Mouse (Mus musculus): ENCODE measurements around the gene Trim16. TPM values are rescaled to one million over a fixed set of nuclear protein-coding genes. Genes with fewer than 3 reads are reported as not detected.

Gene Trim16
- polyA plus RNA-seq, 1 experiment from 2014 or later = 5.8 TPM

DNA sequence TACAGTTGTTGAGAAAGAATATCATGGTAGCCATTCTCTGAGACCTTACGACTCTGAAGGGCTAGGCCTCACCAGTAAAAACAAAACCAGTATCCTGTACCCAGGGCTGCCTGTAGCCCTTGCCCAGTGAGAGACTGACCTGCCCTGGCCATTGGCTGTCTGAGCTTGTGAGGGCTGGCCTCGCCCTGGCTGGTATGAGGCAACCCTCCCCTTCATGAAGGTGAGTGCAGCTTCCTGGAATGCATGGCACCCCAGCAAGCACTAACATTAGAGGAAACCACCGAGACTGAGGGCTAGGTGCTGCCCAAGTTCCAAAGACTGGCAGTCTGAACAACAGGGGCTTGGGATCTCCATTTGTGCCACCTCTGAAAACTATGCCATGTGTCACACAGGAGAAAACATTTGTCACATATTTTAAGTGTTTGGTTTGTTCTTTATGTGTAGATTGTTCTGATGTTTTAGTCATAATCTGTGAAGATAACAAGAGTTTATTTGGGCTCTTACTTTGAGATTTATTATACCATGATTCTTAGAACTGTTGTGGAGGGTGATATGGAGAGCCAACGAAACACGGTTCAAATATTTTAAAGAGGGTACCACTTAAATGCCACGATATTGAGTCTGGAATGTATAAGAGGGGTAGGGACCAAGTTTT lies 5.9 kb upstream of the Trim16 start:
- 52% methylated on average over 6 of the region's 6 CpGs for WGBS
- no peak for ATAC-seq (replicated peaks; ENCODE audit: extremely low read depth, insufficient read depth, low FRiP score)

DNA sequence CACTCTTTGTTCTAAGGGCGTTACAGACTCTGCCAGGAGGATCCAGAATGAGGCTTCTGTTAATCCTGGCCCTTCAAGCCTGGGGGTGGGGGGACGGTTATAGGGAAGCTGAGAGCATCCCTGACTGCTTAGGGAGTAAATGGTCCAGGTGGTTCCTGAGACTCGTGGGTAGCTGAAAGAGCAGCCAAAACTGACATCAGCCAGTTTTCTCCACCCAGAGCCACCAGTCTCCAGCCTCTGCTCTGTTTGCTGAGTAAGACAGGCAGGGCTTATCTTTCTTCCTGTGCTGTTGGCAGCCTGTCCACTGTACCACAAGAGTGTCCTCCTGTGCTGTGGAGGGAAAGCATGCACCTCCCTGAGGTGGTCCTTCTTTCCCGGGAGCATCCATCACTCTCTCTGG lies 5.4 kb upstream of the Trim16 start:
- no peaks in the 10 kb centered on the region for H3K27me3 ChIP-seq (ENCODE audit: control insufficient read depth, insufficient read depth, low read length)
- 36% methylated on average over 4 of the region's 4 CpGs for WGBS
- no peak overlapping the region for H3K4me2 ChIP-seq (ENCODE audit: low read depth, low read length)
- H3K27ac ChIP-seq (ENCODE audit: low read length) = no peak overlapping the region
- H3K4me3 ChIP-seq (ENCODE audit: low read length) = no peak overlapping the region
- no peaks in the 10 kb centered on the region for H3K9me3 ChIP-seq (replicated peaks; ENCODE audit: control insufficient read depth, low read length)
- ATAC-seq (replicated peaks; ENCODE audit: extremely low read depth, insufficient read depth, low FRiP score) = 0 out of 2 replicates have a peak, but pooled peaks have one; percentile 41
- no peaks in the 10 kb centered on the region for H3K36me3 ChIP-seq (ENCODE audit: control insufficient read depth, insufficient read depth)
- H3K9ac ChIP-seq (ENCODE audit: low read length) = no peak overlapping the region
- H3K4me1 ChIP-seq (ENCODE audit: control insufficient read depth, insufficient read depth, low read length) = peaks cover 5% of the 10 kb centered on the region

More for the DNA sequence above, 5.9 kb upstream of the Trim16 start:
- H3K4me3 ChIP-seq (ENCODE audit: low read length) = no peak overlapping the region
- H3K36me3 ChIP-seq (ENCODE audit: control insufficient read depth, insufficient read depth) = no peaks in the 10 kb centered on the region
- no peaks in the 10 kb centered on the region for H3K27me3 ChIP-seq (ENCODE audit: control insufficient read depth, insufficient read depth, low read length)
- H3K9me3 ChIP-seq (replicated peaks; ENCODE audit: control insufficient read depth, low read length) = no peaks in the 10 kb centered on the region
- no peak overlapping the region for H3K4me2 ChIP-seq (ENCODE audit: low read depth, low read length)
- H3K4me1 ChIP-seq (ENCODE audit: control insufficient read depth, insufficient read depth, low read length) = peaks cover 5% of the 10 kb centered on the region
- H3K9ac ChIP-seq (ENCODE audit: low read length) = no peak overlapping the region
- H3K27ac ChIP-seq (ENCODE audit: low read length) = no peak overlapping the region

DNA sequence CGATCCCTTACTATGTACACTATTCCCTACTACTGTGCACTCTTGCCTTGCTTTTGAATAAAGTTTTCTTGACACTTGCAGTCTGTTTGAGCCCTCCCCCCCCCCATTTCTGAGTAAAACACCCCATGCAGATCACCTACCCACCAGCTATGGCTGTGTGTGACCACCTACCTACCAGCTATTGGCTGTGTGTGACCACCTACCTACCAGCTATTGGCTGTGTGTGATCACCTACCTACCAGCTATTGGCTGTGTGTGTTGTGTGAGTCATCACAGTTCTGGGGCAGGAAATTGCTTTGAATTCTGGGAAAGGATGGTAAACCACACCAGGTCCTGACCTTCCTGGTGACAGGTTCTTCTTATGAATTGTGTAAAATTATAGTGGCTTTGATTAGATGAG lies 4.6 kb upstream of the Trim16 start:
- Histone ChIP-seq H3K36me3 (ENCODE audit: control insufficient read depth, insufficient read depth) (no peaks in the 10 kb centered on the region), H3K4me3 (ENCODE audit: low read length) (no peak overlapping the region), H3K27me3 (ENCODE audit: control insufficient read depth, insufficient read depth, low read length) (no peaks in the 10 kb centered on the region), H3K4me1 (ENCODE audit: control insufficient read depth, insufficient read depth, low read length) (peaks cover 13% of the 10 kb centered on the region), H3K9me3 (replicated peaks; ENCODE audit: control insufficient read depth, low read length) (no peaks in the 10 kb centered on the region), H3K9ac (ENCODE audit: low read length) (no peak overlapping the region), H3K4me2 (ENCODE audit: low read depth, low read length) (no peak overlapping the region), H3K27ac (ENCODE audit: low read length) (no peak overlapping the region)
- 80% methylated on average over 1 of the region's 1 CpGs for WGBS
- no peak for ATAC-seq (replicated peaks; ENCODE audit: extremely low read depth, insufficient read depth, low FRiP score)

DNA sequence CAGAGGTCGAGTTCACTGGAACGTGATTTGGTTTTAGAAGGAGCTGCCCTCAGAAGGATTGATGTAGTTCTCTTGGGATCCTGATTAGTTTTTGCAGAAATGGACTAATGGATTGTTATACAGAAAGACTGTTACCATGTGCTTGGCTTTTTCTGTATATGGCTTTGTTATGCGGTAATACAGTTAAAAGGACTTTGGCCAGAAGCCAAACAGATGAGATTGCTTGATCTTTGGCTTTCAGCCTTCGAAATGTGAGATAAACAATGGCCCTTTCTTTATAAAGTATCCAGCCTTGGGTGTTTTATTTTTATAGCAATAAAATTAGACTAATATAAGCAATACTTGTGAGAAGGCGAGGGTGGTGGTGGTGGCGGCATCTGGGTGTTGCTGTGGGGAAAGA lies 3.4 kb upstream of the Trim16 start:
- no peaks in the 10 kb centered on the region for H3K9me3 ChIP-seq (replicated peaks; ENCODE audit: control insufficient read depth, low read length)
- no peaks in the 10 kb centered on the region for H3K36me3 ChIP-seq (ENCODE audit: control insufficient read depth, insufficient read depth)
- peaks cover 17% of the 10 kb centered on the region for H3K4me1 ChIP-seq (ENCODE audit: control insufficient read depth, insufficient read depth, low read length)
- no peak overlapping the region for H3K4me3 ChIP-seq (ENCODE audit: low read length)
- ATAC-seq (replicated peaks; ENCODE audit: extremely low read depth, insufficient read depth, low FRiP score) = no peak
- H3K27me3 ChIP-seq (ENCODE audit: control insufficient read depth, insufficient read depth, low read length) = no peaks in the 10 kb centered on the region
- no peak overlapping the region for H3K4me2 ChIP-seq (ENCODE audit: low read depth, low read length)
- H3K27ac ChIP-seq (ENCODE audit: low read length) = no peak overlapping the region
- 55% methylated on average over 6 of the region's 6 CpGs for WGBS
- no peak overlapping the region for H3K9ac ChIP-seq (ENCODE audit: low read length)

DNA sequence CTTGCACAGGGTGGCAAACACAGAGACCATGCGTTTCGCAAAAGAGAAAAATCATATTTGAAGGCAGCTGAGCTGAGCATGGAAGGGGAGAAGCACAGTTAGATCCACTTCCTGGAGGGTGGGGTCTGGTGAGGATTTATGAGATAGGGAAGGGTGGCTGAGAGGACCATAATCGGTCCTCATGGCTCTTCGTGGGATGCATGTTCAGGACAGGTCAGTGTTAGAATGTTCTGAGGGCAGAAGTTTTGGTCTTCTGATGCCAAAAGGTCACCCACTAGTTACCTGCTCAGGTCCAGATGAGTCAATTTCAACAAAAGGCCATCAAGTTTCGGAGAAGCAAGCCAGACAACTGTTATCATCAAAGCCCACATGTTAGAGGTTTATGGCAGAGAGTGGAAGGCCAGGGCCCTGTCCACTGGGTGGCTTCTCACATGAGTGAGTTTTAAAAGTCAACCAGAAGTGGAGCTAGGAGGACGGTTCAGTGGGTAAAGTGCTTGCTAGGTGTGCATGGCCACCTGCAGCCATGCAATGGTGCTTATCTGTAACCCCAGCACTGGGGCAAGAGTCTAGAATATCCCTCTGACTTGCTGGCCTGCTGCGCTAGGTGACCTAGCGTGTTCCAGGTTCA lies 858 bp upstream of the Trim16 start:
- no peaks in the 10 kb centered on the region for H3K36me3 ChIP-seq (ENCODE audit: control insufficient read depth, insufficient read depth)
- H3K9me3 ChIP-seq (replicated peaks; ENCODE audit: control insufficient read depth, low read length) = no peaks in the 10 kb centered on the region
- H3K27ac ChIP-seq (ENCODE audit: low read length) = no peak overlapping the region
- ATAC-seq (replicated peaks; ENCODE audit: extremely low read depth, insufficient read depth, low FRiP score) = no peak
- no peak overlapping the region for H3K9ac ChIP-seq (ENCODE audit: low read length)
- peaks cover 12% of the 10 kb centered on the region for H3K4me1 ChIP-seq (ENCODE audit: control insufficient read depth, insufficient read depth, low read length)
- no peak overlapping the region for H3K4me2 ChIP-seq (ENCODE audit: low read depth, low read length)
- H3K27me3 ChIP-seq (ENCODE audit: control insufficient read depth, insufficient read depth, low read length) = no peaks in the 10 kb centered on the region
- no peak overlapping the region for H3K4me3 ChIP-seq (ENCODE audit: low read length)
- WGBS = 91% methylated on average over 8 of the region's 8 CpGs

DNA sequence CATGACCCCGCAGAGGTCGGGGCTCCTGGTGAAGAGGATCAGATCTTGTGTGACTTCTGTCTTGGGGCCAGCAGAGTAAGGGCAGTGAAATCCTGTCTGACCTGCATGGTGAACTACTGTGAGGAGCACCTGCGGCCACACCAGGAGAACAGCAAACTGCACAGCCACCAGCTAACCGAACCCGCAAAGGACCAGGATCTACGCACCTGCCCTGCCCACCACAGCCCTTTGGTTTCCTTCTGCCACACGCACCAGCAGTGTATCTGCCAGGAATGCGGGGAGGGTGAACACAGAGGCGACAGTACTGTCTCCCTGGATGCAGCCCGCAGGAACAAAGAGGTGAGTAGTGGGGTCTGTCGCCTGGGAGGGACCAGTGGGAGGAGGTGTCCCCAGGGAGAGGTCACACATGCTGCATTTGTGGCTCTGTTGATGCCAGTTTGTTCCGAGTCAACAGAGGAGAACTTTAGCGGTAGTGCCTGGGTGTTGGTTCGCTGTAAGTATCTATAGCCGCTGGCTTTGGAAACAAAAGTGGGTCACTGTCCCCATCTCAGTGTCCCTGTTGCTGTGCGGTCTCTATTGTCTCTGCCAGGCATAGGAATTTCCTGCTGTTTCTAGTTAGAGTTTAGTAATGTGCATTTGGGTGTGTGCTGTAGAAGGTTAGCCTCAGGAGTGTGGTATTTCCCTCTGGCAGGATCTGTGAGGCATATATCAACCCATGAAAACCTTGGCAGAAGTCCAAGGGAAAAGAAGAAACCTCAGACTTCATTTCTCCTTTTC lies 818 bp downstream of the Trim16 start:
- Histone ChIP-seq H3K27me3 (ENCODE audit: control insufficient read depth, insufficient read depth, low read length) (no peaks in the 10 kb centered on the region), H3K27ac (ENCODE audit: low read length) (peak overlapping the region; percentile 73)
- 0 out of 2 replicates have a peak, but pooled peaks have one; percentile 24 for ATAC-seq (replicated peaks; ENCODE audit: extremely low read depth, insufficient read depth, low FRiP score)

DNA sequence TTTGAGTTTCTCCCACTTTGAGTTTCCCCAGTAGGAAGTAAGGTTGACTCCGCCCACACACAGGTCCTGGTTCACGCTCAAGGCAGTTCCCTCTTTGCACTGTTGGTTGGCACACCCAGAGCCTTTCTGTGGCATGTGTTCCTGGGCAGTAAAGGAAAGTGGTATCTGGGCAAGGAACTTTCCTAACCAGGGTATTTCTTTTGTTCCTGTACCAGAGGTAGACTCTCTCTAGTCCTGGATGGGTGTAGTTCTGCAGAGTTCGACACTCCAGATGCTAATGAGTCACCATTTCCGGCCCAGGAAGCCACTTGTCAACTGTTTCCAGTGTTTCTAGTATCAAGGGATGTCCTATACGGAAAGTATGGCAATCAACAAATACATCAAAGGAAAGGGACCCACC lies 1.9 kb downstream of the Trim16 start:
- Histone ChIP-seq H3K9ac (ENCODE audit: low read length) (0 out of 2 replicates have a peak overlapping the region, but pooled peaks have one; percentile 16), H3K36me3 (ENCODE audit: control insufficient read depth, insufficient read depth) (no peaks in the 10 kb centered on the region)
- no peak for ATAC-seq (replicated peaks; ENCODE audit: extremely low read depth, insufficient read depth, low FRiP score)

More for the DNA sequence above, 818 bp downstream of the Trim16 start:
- 8% methylated on average over 16 of the region's 16 CpGs for WGBS
- Histone ChIP-seq H3K4me3 (ENCODE audit: low read length) (peak overlapping the region; percentile 58), H3K36me3 (ENCODE audit: control insufficient read depth, insufficient read depth) (no peaks in the 10 kb centered on the region), H3K9ac (ENCODE audit: low read length) (peak overlapping the region; percentile 64), H3K4me1 (ENCODE audit: control insufficient read depth, insufficient read depth, low read length) (peaks cover 12% of the 10 kb centered on the region), H3K4me2 (ENCODE audit: low read depth, low read length) (peak overlapping the region; percentile 69), H3K9me3 (replicated peaks; ENCODE audit: control insufficient read depth, low read length) (no peaks in the 10 kb centered on the region)

DNA sequence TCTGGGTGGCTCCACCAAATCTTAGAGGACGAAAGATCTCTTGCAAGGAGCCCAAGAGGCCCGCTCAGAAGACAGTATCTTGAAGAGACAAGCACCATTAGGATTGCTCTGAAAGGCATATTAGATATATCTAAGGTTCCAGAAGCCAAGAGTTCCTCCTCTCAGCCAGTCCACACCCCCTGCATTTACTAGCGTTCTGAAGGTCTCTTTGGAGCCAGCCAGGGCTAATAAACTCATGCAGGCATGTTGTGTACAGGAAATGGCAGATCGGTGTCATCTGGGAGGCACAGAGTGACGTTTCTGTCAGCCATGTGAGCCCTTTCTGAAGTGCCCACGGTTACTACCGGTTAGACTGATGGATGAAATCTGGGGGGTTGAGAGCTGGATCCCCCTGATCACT lies 4.2 kb downstream of the Trim16 start:
- WGBS = 61% methylated on average over 7 of the region's 7 CpGs
- H3K9me3 ChIP-seq (replicated peaks; ENCODE audit: control insufficient read depth, low read length) = no peaks in the 10 kb centered on the region
- ATAC-seq (replicated peaks; ENCODE audit: extremely low read depth, insufficient read depth, low FRiP score) = no peak
- no peak overlapping the region for H3K4me3 ChIP-seq (ENCODE audit: low read length)
- H3K4me1 ChIP-seq (ENCODE audit: control insufficient read depth, insufficient read depth, low read length) = peaks cover 12% of the 10 kb centered on the region
- no peaks in the 10 kb centered on the region for H3K36me3 ChIP-seq (ENCODE audit: control insufficient read depth, insufficient read depth)
- H3K27me3 ChIP-seq (ENCODE audit: control insufficient read depth, insufficient read depth, low read length) = no peaks in the 10 kb centered on the region
- H3K27ac ChIP-seq (ENCODE audit: low read length) = no peak overlapping the region
- H3K9ac ChIP-seq (ENCODE audit: low read length) = no peak overlapping the region
- H3K4me2 ChIP-seq (ENCODE audit: low read depth, low read length) = no peak overlapping the region

More for the DNA sequence above, 1.9 kb downstream of the Trim16 start:
- WGBS = 38% methylated on average over 5 of the region's 5 CpGs
- Histone ChIP-seq H3K27me3 (ENCODE audit: control insufficient read depth, insufficient read depth, low read length) (no peaks in the 10 kb centered on the region), H3K4me1 (ENCODE audit: control insufficient read depth, insufficient read depth, low read length) (peaks cover 12% of the 10 kb centered on the region), H3K4me2 (ENCODE audit: low read depth, low read length) (peak overlapping the region; percentile 47), H3K4me3 (ENCODE audit: low read length) (peak overlapping the region; percentile 36), H3K27ac (ENCODE audit: low read length) (peak overlapping the region; percentile 58), H3K9me3 (replicated peaks; ENCODE audit: control insufficient read depth, low read length) (no peaks in the 10 kb centered on the region)

Measured in heart, embryonic 16.5 days (tissue).